Mouse (Mus musculus) gastrocnemius, postnatal 36 days (tissue): ENCODE data around the gene 1110032A03Rik. TPM values are rescaled to one million over a fixed set of nuclear protein-coding genes. Genes with fewer than 3 reads are reported as not detected.
A peak's percentile ranks its signal among the peaks of the same experiment; 100 is the strongest.

Experiments used
- DNase-seq, 2 experiments: peaks; one replicate each; pipeline ENCODE4 v3.0.0; 2022
- intact Hi-C: fragments of 180-260 bp; cut with DNase I; formaldehyde crosslinking; loops from one replicate; pipeline ENCODE4 v1.15.1; 2025
- long read RNA-seq, 2 experiments: library from polyadenylated mRNA; stranded (forward); transcript quantifications; one replicate each; pipeline ENCODE4 v2.0.0; 2021
- total RNA-seq, 2 experiments: library from RNA; stranded (reverse); gene quantifications; 2 replicates each; pipeline ENCODE4 v1.2.3; 2021

1110032A03Rik gene
- 10 to 100 TPM in 1 of 2 experiments, 1 to 10 TPM in 1; 9.8 to 11.2 TPM for total RNA-seq
- long read RNA-seq, experiment 1, transcript 1110032A03Rik-201 (4 exons, 2,082 nt), result major isoform, 11 of 19 reads
- long read RNA-seq, experiment 1, partial matches to known transcripts, result 5 of 19 reads
- long read RNA-seq, experiment 1, other reads (novel, unspliced or antisense), result 3 of 19 reads
- long read RNA-seq, experiment 2, transcript 1110032A03Rik-201 (4 exons, 2,082 nt), result major isoform, 15 of 21 reads
- long read RNA-seq, experiment 2, partial matches to known transcripts, result 3 of 21 reads
- long read RNA-seq, experiment 2, other reads (novel, unspliced or antisense), result 1 of 21 reads

- peak; percentile 85 to 90 for DNase-seq
- intact Hi-C loops, result no loop called here
These were observed at the start of gene 1110032A03Rik, which contains the start of gene Alg9 for GRCm38 (mm10) chr9:50774991-50775612. Gene 1110032A03Rik (minus strand): TSS chr9:50775520. Gene Alg9 (plus strand): TSS chr9:50775019.

GRCm38 (mm10) chr9:50823779-50824453, 48.6 kb upstream of the 1110032A03Rik start:
- intact Hi-C loops, result no loop called here
- no peak for DNase-seq

- no peak for DNase-seq
- intact Hi-C loops, result no loop called here
These were observed 46.9 kb upstream of the 1110032A03Rik start for GRCm38 (mm10) chr9:50822216-50822615.

- no peak for DNase-seq
- intact Hi-C loops, result no loop called here
These were observed 46.3 kb upstream of the 1110032A03Rik start for GRCm38 (mm10) chr9:50821651-50822050.

- intact Hi-C loops, result no loop called here
- no peak for DNase-seq
These were observed 44.4 kb upstream of the 1110032A03Rik start for GRCm38 (mm10) chr9:50819716-50820115.

- intact Hi-C loops, result no loop called here
- no peak for DNase-seq
These were observed 42.7 kb upstream of the 1110032A03Rik start for GRCm38 (mm10) chr9:50818050-50818449.

- intact Hi-C loops, result no loop called here
- DNase-seq, result no peak
These were observed 41.2 kb upstream of the 1110032A03Rik start for GRCm38 (mm10) chr9:50816512-50816911.

- DNase-seq, result no peak
- intact Hi-C loops, result no loop called here
These were observed 40.3 kb upstream of the 1110032A03Rik start for GRCm38 (mm10) chr9:50815666-50816065.

- no peak for DNase-seq
- intact Hi-C loops, result no loop called here
These were observed 38.5 kb upstream of the 1110032A03Rik start for GRCm38 (mm10) chr9:50813796-50814195.

- no peak for DNase-seq
- intact Hi-C loops, result no loop called here
These were observed 36.4 kb upstream of the 1110032A03Rik start for GRCm38 (mm10) chr9:50811746-50812145.

GRCm38 (mm10) chr9:50811187-50811586, 35.9 kb upstream of the 1110032A03Rik start:
- intact Hi-C loops, result no loop called here
- DNase-seq, result no peak

GRCm38 (mm10) chr9:50809146-50809545, 33.8 kb upstream of the 1110032A03Rik start:
- DNase-seq, result no peak
- intact Hi-C loops, result no loop called here

GRCm38 (mm10) chr9:50808471-50808870, 33.2 kb upstream of the 1110032A03Rik start:
- intact Hi-C loops, result no loop called here
- no peak for DNase-seq

- intact Hi-C loops, result loop anchor here (5.0 kb wide), 3 partner anchors 44 to 349 kb away; partner anchors contain the start of genes Ppp2r1b and Sik2
- no peak for DNase-seq
These were observed 27.8 kb upstream of the 1110032A03Rik start for GRCm38 (mm10) chr9:50803055-50803671.

- intact Hi-C loops, result loop anchor here (5.0 kb wide), 3 partner anchors 46 to 351 kb away; partner anchors contain the start of genes Ppp2r1b and Sik2
- DNase-seq, result no peak
These were observed 25.7 kb upstream of the 1110032A03Rik start for GRCm38 (mm10) chr9:50800985-50801384.

- intact Hi-C loops, result no loop called here
- DNase-seq, result no peak
These were observed 23.0 kb upstream of the 1110032A03Rik start for GRCm38 (mm10) chr9:50798368-50798767.

- DNase-seq, result no peak
- intact Hi-C loops, result no loop called here
These were observed 22.3 kb upstream of the 1110032A03Rik start for GRCm38 (mm10) chr9:50797641-50798040.

GRCm38 (mm10) chr9:50796776-50797175, 21.5 kb upstream of the 1110032A03Rik start:
- DNase-seq, result no peak
- intact Hi-C loops, result no loop called here

GRCm38 (mm10) chr9:50795266-50795665, 19.9 kb upstream of the 1110032A03Rik start:
- intact Hi-C loops, result no loop called here
- DNase-seq, result no peak

- no peak for DNase-seq
- intact Hi-C loops, result no loop called here
These were observed 6.8 kb upstream of the 1110032A03Rik start for GRCm38 (mm10) chr9:50782155-50782554.
